Mouse (Mus musculus) forebrain, embryonic 14.5 days (tissue): ENCODE measurements around the gene 1190005I06Rik. TPM values are rescaled to one million over a fixed set of nuclear protein-coding genes. Genes with fewer than 3 reads are reported as not detected.

Experiments
- ATAC-seq: fragments of 200-750 bp; cut with Nextera tagmentation; 2 replicates; pipeline ENCODE4 v1.8.0; 2017; ENCODE audit warnings: mild to moderate bottlenecking, moderate library complexity
- DNase-seq: peaks from one replicate; pipeline ENCODE4 v3.0.0-alpha.2; 2015; ENCODE audit warnings: low spot score
- H3K27ac ChIP-seq: fragments of 300-500 bp; sonication (generic); 2 replicates; pipeline ENCODE4 v1.5.1; 2014; ENCODE audit warnings: low read depth, mild to moderate bottlenecking, control low read depth, low read length, moderate library complexity
- H3K27me3 ChIP-seq: fragments of 300-500 bp; sonication (generic); replicated peaks from 2 replicates; pipeline ENCODE4 v1.6.1; 2014; ENCODE audit warnings: low read length, control low read depth, mixed read lengths; ENCODE audit not compliant: control insufficient read depth, insufficient read depth
- H3K36me3 ChIP-seq: fragments of 300-500 bp; sonication (generic); 2 replicates; pipeline ENCODE4 v1.6.1; 2014; ENCODE audit warnings: low read length, control low read depth; ENCODE audit not compliant: control insufficient read depth, insufficient read depth
- H3K4me1 ChIP-seq: fragments of 300-500 bp; sonication (generic); 2 replicates; pipeline ENCODE4 v1.6.1; 2014; ENCODE audit warnings: antibody characterized with exemption, low read length, control low read depth; ENCODE audit not compliant: control insufficient read depth, insufficient read depth
- H3K4me2 ChIP-seq: fragments of 300-500 bp; sonication (generic); 2 replicates; pipeline ENCODE4 v1.6.1; 2014; ENCODE audit warnings: mild to moderate bottlenecking, control low read depth, low read length
- H3K4me3 ChIP-seq: fragments of 300-500 bp; sonication (generic); 2 replicates; pipeline ENCODE4 v1.5.1; 2014; ENCODE audit warnings: low read depth, low read length, control low read depth
- H3K9ac ChIP-seq: fragments of 300-500 bp; sonication (generic); 2 replicates; pipeline ENCODE4 v1.6.1; 2014; ENCODE audit warnings: mild to moderate bottlenecking, low read length, control low read depth, moderate library complexity
- H3K9me3 ChIP-seq: fragments of 300-500 bp; sonication (generic); replicated peaks from 2 replicates; pipeline ENCODE4 v1.6.1; 2016; ENCODE audit warnings: low read length, control low read depth, mixed read lengths; ENCODE audit not compliant: control insufficient read depth
- WGBS: fragments of 180-500 bp; shearing (Covaris S2); extraction: QIAGEN DNeasy Blood & Tissue Kit; methylation state at CpG from one replicate; pipeline ENCODE4 v1.1.7; 2014; 5-methylcytosine and 5-hydroxymethylcytosine counted together
- polyA plus RNA-seq: library from polyadenylated mRNA; unstranded; fragments of >200 nt; fragmentation: Nextera tagmentation; extraction: Ambion mirVana; gene quantifications from 2 replicates; pipeline ENCODE4 v1.2.1, GENCODE M21; 2014

Gene 1190005I06Rik
- polyA plus RNA-seq, 1 experiment from 2014 or later = 7.1 TPM

DNA sequence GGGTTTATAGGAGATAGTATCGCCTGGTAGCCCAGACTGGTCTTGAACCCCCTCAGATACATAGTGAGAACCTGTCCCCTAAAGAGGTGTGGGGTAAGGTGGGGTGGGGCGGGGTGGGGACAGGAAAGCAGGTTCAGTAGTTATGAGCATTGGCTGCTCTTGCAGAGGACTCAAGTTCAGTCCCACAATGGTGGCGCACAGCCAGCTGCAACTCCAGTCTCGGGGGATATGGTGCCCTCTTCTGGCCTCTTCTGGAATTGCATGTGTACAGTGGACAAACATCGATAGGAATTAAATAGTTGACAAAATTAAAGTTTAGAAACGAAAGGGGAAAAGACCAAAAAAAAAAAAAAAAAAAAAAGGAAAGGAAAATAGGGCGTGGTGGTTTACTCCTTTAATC lies 47.9 kb downstream of the 1190005I06Rik start:
- no peaks in the 10 kb centered on the region for H3K27me3 ChIP-seq
- DNase-seq (peak; percentile 81), ATAC-seq (no peak)
- H3K9me3 ChIP-seq = no peaks in the 10 kb centered on the region
- no peak overlapping the region for H3K4me3 ChIP-seq
- no peaks in the 10 kb centered on the region for H3K36me3 ChIP-seq
- H3K4me1 ChIP-seq = peaks cover 10% of the 10 kb centered on the region; the same call in 1 of the 2 replicates
- H3K4me2 ChIP-seq = no peak overlapping the region
- no peak overlapping the region for H3K9ac ChIP-seq
- WGBS = 44% methylated on average over 7 of the region's 7 CpGs
- peak overlapping the region; percentile 78; the same call in 1 of the 2 replicates for H3K27ac ChIP-seq

- no peaks in the 10 kb centered on the region for H3K27me3 ChIP-seq
- no peak overlapping the region for H3K4me3 ChIP-seq
- no peak overlapping the region for H3K9ac ChIP-seq
- 21% methylated on average over 24 of the region's 24 CpGs for WGBS
- H3K4me1 ChIP-seq = peaks cover 10% of the 10 kb centered on the region; the same call in 1 of the 2 replicates
- peak; percentile 93 for DNase-seq
- H3K9me3 ChIP-seq = no peaks in the 10 kb centered on the region
- peak overlapping the region; percentile 12; the same call in 1 of the 2 replicates for H3K4me2 ChIP-seq
- H3K27ac ChIP-seq = peak overlapping the region; percentile 78
- ATAC-seq = peak; percentile 87
- H3K36me3 ChIP-seq = no peaks in the 10 kb centered on the region
Observed at GRCm38 (mm10) chr8:120598579-120598978, 48.9 kb downstream of the 1190005I06Rik start.

DNA sequence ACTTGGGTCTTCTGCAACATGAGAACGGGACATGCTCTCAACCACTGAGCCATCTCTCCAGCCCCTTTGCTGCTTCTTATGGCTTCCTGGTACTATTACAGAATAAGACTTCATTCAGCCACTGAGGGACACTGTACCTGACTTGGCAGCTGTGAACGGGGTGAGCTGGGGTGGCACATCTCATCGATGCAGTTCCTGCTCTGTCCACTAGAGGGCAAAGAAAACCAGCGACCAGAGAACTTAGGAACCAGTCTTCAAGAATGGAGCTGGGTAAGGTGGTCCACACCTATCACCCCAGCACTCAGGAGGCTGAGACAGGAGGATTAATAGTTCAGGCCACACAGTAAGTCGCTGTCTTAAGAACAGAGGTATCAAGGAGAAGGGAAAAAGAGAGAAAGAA lies 51.5 kb downstream of the 1190005I06Rik start:
- Histone ChIP-seq H3K27me3 (no peaks in the 10 kb centered on the region), H3K4me1 (peaks cover 6% of the 10 kb centered on the region; the same call in 1 of the 2 replicates), H3K9me3 (no peaks in the 10 kb centered on the region), H3K27ac (no peak overlapping the region), H3K36me3 (no peaks in the 10 kb centered on the region), H3K4me2 (no peak overlapping the region), H3K9ac (no peak overlapping the region), H3K4me3 (no peak overlapping the region)
- 9% methylated on average over 5 of the region's 5 CpGs for WGBS
- ATAC-seq (no peak), DNase-seq (peak; percentile 72)

DNA sequence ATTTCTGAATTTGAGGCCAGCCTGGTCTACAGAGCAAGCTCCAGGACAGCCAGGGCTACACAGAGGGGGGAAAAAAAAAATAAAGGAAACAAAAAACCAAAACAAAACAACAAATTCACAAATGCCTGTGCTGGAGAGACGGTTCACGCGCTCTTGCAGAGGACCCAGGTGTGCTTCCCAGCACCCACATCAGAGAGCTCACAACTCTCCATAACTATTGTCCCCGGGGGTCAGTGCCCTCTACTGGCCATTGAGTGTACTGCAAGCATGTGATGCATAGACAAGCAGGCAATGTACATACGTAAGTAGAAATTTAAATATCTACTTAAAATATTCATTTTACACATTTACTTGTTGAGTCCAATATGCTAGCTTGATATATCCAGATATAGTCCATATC lies 52.9 kb downstream of the 1190005I06Rik start:
- Histone ChIP-seq H3K36me3 (no peaks in the 10 kb centered on the region), H3K9me3 (no peaks in the 10 kb centered on the region), H3K27ac (no peak overlapping the region), H3K4me1 (peaks cover 11% of the 10 kb centered on the region; the same call in 1 of the 2 replicates), H3K9ac (no peak overlapping the region), H3K27me3 (no peaks in the 10 kb centered on the region), H3K4me2 (no peak overlapping the region), H3K4me3 (no peak overlapping the region)
- DNase-seq (no peak), ATAC-seq (no peak)
- 89% methylated on average over 5 of the region's 5 CpGs for WGBS

DNA sequence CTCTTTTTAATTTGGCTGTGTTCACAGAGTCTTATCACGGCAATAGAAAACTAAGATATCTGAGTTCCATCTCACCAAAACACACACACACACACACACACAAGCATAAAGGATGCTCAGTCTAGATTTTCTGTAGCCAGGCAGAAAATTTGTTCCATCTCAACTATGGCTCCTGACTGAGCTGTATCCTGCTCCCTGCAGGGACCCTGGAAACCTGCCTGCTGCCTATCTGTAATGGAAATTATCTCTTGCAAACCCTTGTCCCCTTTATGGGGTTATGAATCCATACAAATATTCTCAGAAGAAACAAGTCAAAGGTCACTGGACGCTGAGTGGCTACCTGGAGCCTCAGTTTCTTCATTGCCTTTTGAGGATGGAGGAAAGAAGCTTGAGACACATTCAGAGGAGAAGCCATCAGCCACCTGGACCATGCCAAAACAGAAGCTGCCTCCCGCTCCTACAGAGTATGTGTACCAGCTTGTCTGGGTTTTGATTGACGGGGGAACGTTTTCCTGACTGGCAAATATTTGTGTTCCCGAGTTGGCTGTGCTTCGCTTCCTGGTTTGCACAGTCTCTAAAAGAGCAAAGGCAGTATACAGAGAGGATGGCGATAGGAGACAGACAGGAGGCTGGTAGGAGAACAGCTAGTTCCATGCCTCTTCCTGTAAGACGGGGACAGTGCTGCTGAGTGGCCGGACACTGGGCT lies 55.7 kb downstream of the 1190005I06Rik start:
- ATAC-seq (no peak), DNase-seq (peak; percentile 73)
- no peaks in the 10 kb centered on the region for H3K36me3 ChIP-seq
- H3K9ac ChIP-seq = no peak overlapping the region
- 67% methylated on average over 10 of the region's 10 CpGs for WGBS
- H3K4me2 ChIP-seq = no peak overlapping the region
- no peaks in the 10 kb centered on the region for H3K27me3 ChIP-seq
- no peak overlapping the region for H3K4me3 ChIP-seq
- H3K27ac ChIP-seq = peak overlapping the region; percentile 65
- H3K4me1 ChIP-seq = peaks cover 10% of the 10 kb centered on the region; the same call in 1 of the 2 replicates
- no peaks in the 10 kb centered on the region for H3K9me3 ChIP-seq

DNA sequence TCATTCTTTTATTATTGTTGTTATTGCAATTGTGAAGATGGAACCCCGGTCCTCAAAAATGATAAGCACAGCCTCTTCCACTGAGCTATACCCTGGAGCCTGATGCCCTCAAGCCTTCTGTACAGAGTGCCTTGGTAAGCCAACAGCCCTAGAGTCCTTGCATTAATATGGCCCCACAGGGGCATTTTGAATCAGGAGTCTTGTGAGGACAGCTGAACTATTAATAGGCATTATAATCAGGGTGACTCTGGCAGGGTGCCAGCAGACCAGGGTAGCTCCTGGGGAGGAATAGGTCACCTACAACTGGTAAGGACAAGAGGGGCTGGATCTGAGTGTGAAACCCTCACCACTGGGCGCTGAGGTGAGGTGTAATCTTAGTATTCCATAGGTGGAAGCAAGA lies 57.5 kb downstream of the 1190005I06Rik start:
- peak overlapping the region; percentile 72 for H3K4me2 ChIP-seq
- no peaks in the 10 kb centered on the region for H3K27me3 ChIP-seq
- WGBS = 56% methylated on average over 2 of the region's 2 CpGs
- peak overlapping the region; percentile 41 for H3K4me3 ChIP-seq
- H3K27ac ChIP-seq = no peak overlapping the region
- H3K9me3 ChIP-seq = no peaks in the 10 kb centered on the region
- no peaks in the 10 kb centered on the region for H3K36me3 ChIP-seq
- no peak for DNase-seq
- ATAC-seq = no peak
- peaks cover 10% of the 10 kb centered on the region; the same call in 1 of the 2 replicates for H3K4me1 ChIP-seq
- H3K9ac ChIP-seq = peak overlapping the region; percentile 18

- Histone ChIP-seq H3K27me3 (no peaks in the 10 kb centered on the region), H3K4me2 (peak within 1 kb of the TSS; percentile 72), H3K9me3 (no peaks in the 10 kb centered on the region), H3K36me3 (no peaks in the 10 kb centered on the region), H3K4me3 (peak within 1 kb of the TSS; percentile 41), H3K27ac (no peak within 1 kb of the TSS), H3K9ac (peak within 1 kb of the TSS; percentile 55), H3K4me1 (peaks cover 10% of the 10 kb centered on the region; the same call in 1 of the 2 replicates)
- ATAC-seq = peak; percentile 99
- DNase-seq = peak; percentile 100
- under 1% methylated on average over 67 of the region's 67 CpGs for WGBS
Observed at GRCm38 (mm10) chr8:120588908-120589771, 58.3 kb downstream of the 1190005I06Rik start, which contains the start of gene Gins2. Gene Gins2, minus strand, starts transcription at chr8:120589304.

GRCm38 (mm10) chr8:120585521-120585920 lies 61.9 kb downstream of the 1190005I06Rik start:
- Histone ChIP-seq H3K4me2 (no peak overlapping the region), H3K4me3 (no peak overlapping the region), H3K27me3 (no peaks in the 10 kb centered on the region), H3K4me1 (peaks cover 7% of the 10 kb centered on the region; the same call in 1 of the 2 replicates), H3K9ac (no peak overlapping the region), H3K27ac (no peak overlapping the region), H3K9me3 (no peaks in the 10 kb centered on the region), H3K36me3 (peaks cover 23% of the 10 kb centered on the region)
- WGBS = 95% methylated on average over 10 of the region's 10 CpGs
- ATAC-seq (no peak), DNase-seq (no peak)
